Mouse (Mus musculus) C2C12 (cell line): ENCODE results near the gene Tpr. TPM values are rescaled to one million over a fixed set of nuclear protein-coding genes. Genes with fewer than 3 reads are reported as not detected.

ENCODE experiments used
- H3K27me3 ChIP-seq: one replicate; pipeline ENCODE4 v1.6.1; 2011; ENCODE audit not compliant: control insufficient read depth, insufficient read depth, insufficient read length
- H3K36me3 ChIP-seq: one replicate; pipeline ENCODE4 v1.6.1; 2011; ENCODE audit not compliant: control insufficient read depth, insufficient read depth
- H3K4me3 ChIP-seq: one replicate; pipeline ENCODE4 v1.5.1; 2011; ENCODE audit warnings: mild to moderate bottlenecking, control low read depth; ENCODE audit not compliant: poor library complexity, insufficient read depth, severe bottlenecking
- H3K79me2 ChIP-seq: one replicate; pipeline ENCODE4 v1.6.1; 2011; ENCODE audit not compliant: control insufficient read depth, insufficient read depth
- H3K79me3 ChIP-seq: one replicate; pipeline ENCODE4 v1.6.1; 2011; ENCODE audit warnings: low read depth, control low read depth
- H3ac ChIP-seq: one replicate; pipeline ENCODE3; 2011; ENCODE audit warnings: low read depth; ENCODE audit not compliant: control insufficient read depth, insufficient read length
- CEBPB ChIP-seq: IDR thresholded peaks from one replicate; pipeline ENCODE4 v1.6.1; 2011; ENCODE audit warnings: low read depth, mild to moderate bottlenecking, control low read depth, moderate library complexity
- CTCF ChIP-seq: IDR thresholded peaks from one replicate; pipeline ENCODE4 v1.5.1; 2011; ENCODE audit not compliant: control insufficient read depth, insufficient read depth, insufficient read length
- FOSL1 ChIP-seq: IDR thresholded peaks from one replicate; pipeline ENCODE4 v1.8.0; 2011; ENCODE audit warnings: mild to moderate bottlenecking, low read length; ENCODE audit not compliant: poor library complexity, insufficient read depth, severe bottlenecking
- MAX ChIP-seq: IDR thresholded peaks from one replicate; pipeline ENCODE4 v1.6.1; 2011; ENCODE audit warnings: mild to moderate bottlenecking, control low read depth
- MYOD1 ChIP-seq: IDR thresholded peaks from one replicate; pipeline ENCODE4 v1.6.1; 2011; ENCODE audit warnings: low read depth; ENCODE audit not compliant: control insufficient read depth, insufficient read length
- MYOG ChIP-seq: IDR thresholded peaks from one replicate; pipeline ENCODE4 v1.6.1; 2011; ENCODE audit not compliant: control insufficient read depth, insufficient read length; ENCODE audit errors: extremely low read depth
- USF1 ChIP-seq: IDR thresholded peaks from one replicate; pipeline ENCODE4 v1.6.1; 2011; ENCODE audit warnings: low read depth, mild to moderate bottlenecking, control low read depth, moderate library complexity
- long read RNA-seq, 2 experiments: library from polyadenylated mRNA; unstranded; transcript quantifications; one replicate each; pipeline ENCODE4 v2.0.0; 2019 to 2020
- polyA plus RNA-seq: library from polyadenylated mRNA; unstranded; fragments of >200 nt; fragmentation: generic; extraction: Trizol; gene quantifications from one replicate; pipeline ENCODE4 v1.2.1, GENCODE M21; 2012; ENCODE audit warnings: missing spikeins

Gene Tpr
- 39.1 TPM for polyA plus RNA-seq
- long read RNA-seq, experiment 1, partial matches to known transcripts, result 84 of 95 reads
- long read RNA-seq, experiment 1, other reads (novel, unspliced or antisense), result 11 of 95 reads
- long read RNA-seq, experiment 2, full-length matches to known transcripts, result 3 of 177 reads
- long read RNA-seq, experiment 2, partial matches to known transcripts, result 165 of 177 reads
- long read RNA-seq, experiment 2, other reads (novel, unspliced or antisense), result 9 of 177 reads

DNA sequence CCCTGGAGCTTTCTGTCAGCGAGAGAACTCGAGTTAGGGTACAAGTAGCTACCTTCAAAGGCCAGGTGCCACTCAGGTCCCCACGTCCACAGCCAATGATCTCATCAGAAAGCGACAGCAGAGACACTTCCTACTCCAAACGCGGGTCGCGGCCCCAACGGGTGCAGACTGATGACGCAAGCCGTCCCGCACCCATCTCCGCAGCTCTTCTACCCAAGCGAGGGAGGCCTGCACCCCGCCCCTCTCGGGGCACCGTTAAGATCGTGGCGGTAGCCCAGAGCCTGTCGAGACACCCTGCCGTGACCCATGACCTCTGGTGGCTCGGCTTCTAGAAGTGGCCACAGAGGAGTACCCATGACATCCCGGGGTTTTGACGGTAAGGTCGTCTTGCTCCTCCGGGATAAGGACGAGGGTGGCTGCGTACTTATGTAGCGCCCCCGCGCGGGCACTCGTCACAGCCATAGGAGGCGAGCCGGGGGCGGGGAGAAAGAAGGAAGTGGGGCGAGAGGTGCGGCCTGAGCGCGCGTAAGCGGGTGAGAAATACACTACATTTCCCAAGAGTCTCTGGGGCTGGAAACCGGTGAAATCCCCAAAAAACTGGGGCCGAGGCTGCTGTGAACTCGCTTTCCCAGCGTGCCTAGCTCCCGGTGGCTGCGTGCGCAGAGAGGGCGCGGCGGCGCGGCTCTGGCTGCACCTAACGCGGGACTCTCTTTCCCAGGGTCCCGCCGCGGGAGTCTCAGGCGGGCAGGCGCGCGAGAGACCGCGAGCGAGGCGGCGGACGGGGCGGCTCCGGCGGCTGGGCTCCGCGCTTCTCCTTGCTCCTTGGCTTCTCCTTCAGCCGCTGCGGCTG, at the start of gene Tpr, which contains the start of gene Odr4:
Tpr (plus strand) TSS at position 201 of the 850 bp plus-strand sequence.
Odr4 (minus strand) TSS at position 443 of the 850 bp plus-strand sequence.
- peak within 1 kb of the TSS; percentile 94 for H3ac ChIP-seq
- H3K36me3 ChIP-seq, result peaks cover 35% of the 10 kb centered on the region
- peaks cover 55% of the 10 kb centered on the region for H3K79me2 ChIP-seq
- TF ChIP-seq MYOG, result no peak
- peak; percentile 72 for TF ChIP-seq CTCF
- peak; percentile 34 for TF ChIP-seq CEBPB
- peak; percentile 40 for TF ChIP-seq MAX
- no peak for TF ChIP-seq FOSL1
- no peak for TF ChIP-seq MYOD1
- no peak for TF ChIP-seq USF1
- H3K79me3 ChIP-seq, result peaks cover 36% of the 10 kb centered on the region
- peak within 1 kb of the TSS; percentile 93 for H3K4me3 ChIP-seq
- no peaks in the 10 kb centered on the region for H3K27me3 ChIP-seq

DNA sequence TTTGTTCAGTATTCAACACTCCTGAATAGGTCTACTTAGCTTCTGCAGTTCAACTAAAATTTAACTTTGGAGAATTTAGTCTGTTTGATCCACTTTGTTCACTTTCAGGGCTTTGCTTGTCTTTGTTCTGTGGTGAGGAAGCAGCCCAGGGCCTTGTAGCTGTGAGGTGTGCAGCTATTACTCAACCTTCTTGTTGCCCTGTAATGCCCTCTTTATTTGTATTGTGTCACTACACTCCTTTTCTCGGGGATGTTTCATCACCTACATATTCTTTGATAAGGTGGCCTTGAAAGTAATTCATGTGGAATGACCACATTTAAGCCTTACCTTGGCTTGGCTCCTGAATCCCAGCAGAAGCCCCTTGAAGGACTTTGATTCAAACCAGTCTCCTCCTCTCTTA, 31.8 kb upstream of the Tpr start:
- no peak overlapping the region for H3K4me3 ChIP-seq
- no peak overlapping the region for H3ac ChIP-seq
- H3K36me3 ChIP-seq, result peaks cover 21% of the 10 kb centered on the region
- no peak for TF ChIP-seq CEBPB
- no peak for TF ChIP-seq MYOD1
- TF ChIP-seq MAX, result no peak
- no peak for TF ChIP-seq CTCF
- no peak for TF ChIP-seq FOSL1
- no peak for TF ChIP-seq MYOG
- TF ChIP-seq USF1, result no peak
- no peaks in the 10 kb centered on the region for H3K79me2 ChIP-seq
- no peaks in the 10 kb centered on the region for H3K79me3 ChIP-seq
- H3K27me3 ChIP-seq, result no peaks in the 10 kb centered on the region

DNA sequence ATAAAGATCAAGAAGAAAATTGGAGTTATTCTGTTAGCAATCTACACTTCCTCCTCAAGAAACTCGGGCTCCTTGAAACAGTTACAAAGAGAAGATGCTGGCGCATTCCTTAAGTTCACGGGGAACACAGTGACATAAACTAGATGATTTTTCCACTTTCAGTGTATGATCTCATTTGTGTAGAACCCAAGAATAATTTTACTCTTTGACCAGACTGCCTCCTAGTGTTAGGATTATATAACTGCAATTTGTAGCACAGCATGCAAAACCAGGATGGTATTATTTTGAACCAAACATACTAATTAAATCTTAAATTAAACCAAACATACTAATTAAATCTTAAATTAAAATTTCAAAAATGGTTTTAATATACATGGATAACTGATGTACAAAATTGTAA, 19.7 kb upstream of the Tpr start:
- Histone ChIP-seq H3K79me2 (no peaks in the 10 kb centered on the region), H3ac (no peak overlapping the region), H3K27me3 (no peaks in the 10 kb centered on the region), H3K79me3 (no peaks in the 10 kb centered on the region), H3K4me3 (no peak overlapping the region), H3K36me3 (peaks cover 29% of the 10 kb centered on the region)
- no peak for TF ChIP-seq CEBPB
- TF ChIP-seq MAX, result no peak
- TF ChIP-seq MYOD1, result no peak
- no peak for TF ChIP-seq MYOG
- no peak for TF ChIP-seq CTCF
- no peak for TF ChIP-seq FOSL1
- no peak for TF ChIP-seq USF1

DNA sequence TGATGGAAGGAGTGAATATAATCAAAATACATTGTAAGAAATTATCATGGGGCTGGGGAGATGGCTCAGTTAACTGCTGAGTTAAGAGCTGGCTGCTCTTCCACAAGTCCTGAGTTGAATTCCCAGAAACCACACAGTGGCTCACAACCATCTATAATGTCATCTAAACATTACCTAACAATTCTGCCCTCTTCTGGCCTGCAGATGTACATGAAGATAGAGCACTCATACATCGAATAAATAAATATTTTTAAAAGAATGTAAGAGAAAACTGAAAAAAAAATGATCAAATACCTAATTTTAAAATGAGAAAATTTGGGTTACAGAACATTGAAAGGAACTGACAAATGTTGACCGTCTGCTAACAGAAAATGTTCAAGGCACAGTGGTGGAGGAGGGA, 18.4 kb upstream of the Tpr start:
- no peak overlapping the region for H3ac ChIP-seq
- no peaks in the 10 kb centered on the region for H3K79me2 ChIP-seq
- TF ChIP-seq FOSL1, result no peak
- TF ChIP-seq CTCF, result no peak
- no peak for TF ChIP-seq CEBPB
- no peak for TF ChIP-seq MYOG
- no peak for TF ChIP-seq USF1
- TF ChIP-seq MAX, result no peak
- no peak for TF ChIP-seq MYOD1
- no peaks in the 10 kb centered on the region for H3K79me3 ChIP-seq
- no peaks in the 10 kb centered on the region for H3K27me3 ChIP-seq
- H3K4me3 ChIP-seq, result no peak overlapping the region
- H3K36me3 ChIP-seq, result peaks cover 31% of the 10 kb centered on the region

DNA sequence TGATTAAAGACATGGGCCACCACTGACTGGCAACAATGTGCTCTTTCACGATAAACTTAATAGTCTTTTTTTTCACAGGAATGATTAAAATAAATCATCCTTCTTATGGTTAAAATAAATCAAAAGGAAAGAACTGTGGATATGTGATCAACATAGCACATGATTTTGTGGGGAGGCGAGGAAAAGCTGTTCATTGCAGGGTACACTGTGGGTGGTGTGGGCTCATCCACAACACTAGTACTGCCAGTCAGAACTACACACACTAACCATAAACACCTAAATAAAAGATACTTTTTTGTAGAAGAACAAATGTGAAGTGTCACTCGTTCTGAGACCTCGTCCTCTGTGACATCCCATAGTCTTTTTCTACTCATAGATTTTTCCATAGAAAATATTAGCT, 8.5 kb upstream of the Tpr start:
- TF ChIP-seq CTCF, result no peak
- no peak for TF ChIP-seq MYOD1
- TF ChIP-seq MAX, result no peak
- no peak for TF ChIP-seq FOSL1
- TF ChIP-seq CEBPB, result no peak
- TF ChIP-seq MYOG, result no peak
- TF ChIP-seq USF1, result no peak
- Histone ChIP-seq H3K27me3 (no peaks in the 10 kb centered on the region), H3K79me2 (no peaks in the 10 kb centered on the region), H3K79me3 (no peaks in the 10 kb centered on the region), H3ac (no peak overlapping the region), H3K36me3 (peaks cover 63% of the 10 kb centered on the region), H3K4me3 (no peak overlapping the region)
